Mouse (Mus musculus): ENCODE measurements around the gene Ap3b1.

DNA sequence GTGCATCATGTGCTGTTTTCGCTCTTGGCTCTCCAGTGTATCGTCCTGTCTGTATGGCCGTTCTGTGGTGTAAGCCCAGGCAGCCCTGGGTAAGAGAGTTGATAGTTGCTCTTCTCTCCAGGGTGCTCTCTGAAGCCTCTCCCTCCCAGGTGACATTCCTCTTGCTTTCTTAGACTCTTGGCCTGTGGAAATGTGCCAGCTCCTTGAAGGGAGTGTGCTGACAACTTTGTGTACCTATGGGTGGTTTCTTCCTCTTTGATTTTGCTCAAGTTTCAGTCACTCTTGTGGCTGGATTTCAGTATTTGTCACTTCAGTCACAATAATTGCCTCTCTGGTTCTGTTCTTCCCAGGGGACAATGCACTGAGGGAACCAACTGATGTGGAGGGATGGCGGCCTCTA is 20.2 kb downstream of the Ap3b1 start:
- TF ChIP-seq POLR2A (IDR thresholded peaks at IDR 0.05; ENCODE audit: borderline replicate concordance, extremely low read depth, insufficient read depth, insufficient read length, poor library complexity, severe bottlenecking) (no peak), CTCF (IDR thresholded peaks at IDR 0.05; ENCODE audit: borderline replicate concordance, extremely low read depth, insufficient read depth, insufficient read length) (no peak)
